28 mouse cellular contexts compared by ENCODE assay signal in the genomic region with DNA sequence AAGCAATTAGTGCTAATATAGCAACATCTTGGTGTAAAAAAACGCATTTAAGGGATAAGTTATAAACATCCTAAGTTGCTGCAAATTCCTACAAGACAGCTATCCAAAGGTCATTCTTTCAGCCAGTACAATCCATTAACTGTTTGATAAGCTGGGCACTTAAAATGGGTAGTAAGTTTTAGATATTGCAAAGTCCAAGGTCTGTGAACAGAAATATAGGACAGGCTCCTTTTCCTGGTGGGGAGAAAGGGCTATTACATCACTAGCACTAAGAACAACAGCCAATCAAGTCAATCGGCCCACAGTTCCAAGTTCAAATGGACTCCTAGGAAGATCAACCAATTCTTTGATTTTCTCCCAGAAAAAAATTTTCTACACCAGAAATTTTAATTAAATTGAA.
"Had no signal": no experiment of that assay in that cellular context is flagged by ENCODE, and none has a peak within 500 bp of the region (broad histone marks: within the 10 kb centered on the region; RNA-seq: fewer than 3 reads in every experiment).

No protein-coding gene starts in this region.

- H3K4me3 ChIP-seq: embryonic facial prominence, embryonic 10.5 days; embryonic facial prominence, embryonic 12.5 days; embryonic facial prominence, embryonic 13.5 days; embryonic facial prominence, embryonic 15.5 days; erythroblast, embryonic 14.5 days; forebrain, embryonic 10.5 days; forebrain, embryonic 12.5 days; forebrain, embryonic 13.5 days; forebrain, embryonic 15.5 days; gastrocnemius, adult 2 months had no signal

- H3K4me2 ChIP-seq: embryonic facial prominence, embryonic 12.5 days; embryonic facial prominence, embryonic 13.5 days; embryonic facial prominence, embryonic 15.5 days; forebrain, embryonic 12.5 days; forebrain, embryonic 13.5 days; forebrain, embryonic 15.5 days had no signal

- H3K4me1 ChIP-seq: embryonic facial prominence, embryonic 15.5 days; forebrain, embryonic 10.5 days had no signal

- H3K9me3 ChIP-seq: embryonic facial prominence, embryonic 10.5 days; embryonic facial prominence, embryonic 12.5 days; embryonic facial prominence, embryonic 13.5 days; embryonic facial prominence, embryonic 15.5 days; forebrain, embryonic 10.5 days; forebrain, embryonic 12.5 days; forebrain, embryonic 13.5 days; forebrain, embryonic 15.5 days had no signal

- DNase-seq: cerebellum, adult 18-20 months; cerebellum, adult 2 months; cerebellum, adult 8-10 months; cerebellum, adult 9-10 months; cerebellum, adult 9-11 months; cerebellum, postnatal 10 days; cerebellum, postnatal 14 days; cerebellum, postnatal 25 days; embryo, embryonic 11 days; forebrain, postnatal 0 days; gastrocnemius, adult 2 months; gastrocnemius, postnatal 10 days; gastrocnemius, postnatal 14 days; gastrocnemius, postnatal 25 days; gastrocnemius, postnatal 36 days; heart, adult 11 months; heart, adult 18-20 months had no signal

- H3K27ac ChIP-seq: embryonic facial prominence, embryonic 10.5 days; embryonic facial prominence, embryonic 12.5 days; embryonic facial prominence, embryonic 13.5 days; embryonic facial prominence, embryonic 15.5 days; forebrain, embryonic 10.5 days; forebrain, embryonic 12.5 days; forebrain, embryonic 13.5 days; forebrain, embryonic 15.5 days; gastrocnemius, adult 2 months had no signal

- H3K36me3 ChIP-seq: embryonic facial prominence, embryonic 10.5 days; embryonic facial prominence, embryonic 12.5 days; embryonic facial prominence, embryonic 13.5 days; embryonic facial prominence, embryonic 15.5 days; forebrain, embryonic 12.5 days; forebrain, embryonic 15.5 days had no signal

- H3K27me3 ChIP-seq: embryonic facial prominence, embryonic 12.5 days; embryonic facial prominence, embryonic 13.5 days; embryonic facial prominence, embryonic 15.5 days; forebrain, embryonic 12.5 days; forebrain, embryonic 13.5 days; forebrain, embryonic 15.5 days had no signal

- ATAC-seq: forebrain, embryonic 13.5 days; forebrain, embryonic 14.5 days; forebrain, embryonic 15.5 days; forebrain, embryonic 16.5 days; forebrain, postnatal 0 days had no signal

- H3K9ac ChIP-seq: embryonic facial prominence, embryonic 12.5 days; embryonic facial prominence, embryonic 13.5 days; embryonic facial prominence, embryonic 15.5 days; forebrain, embryonic 12.5 days; forebrain, embryonic 13.5 days; forebrain, embryonic 15.5 days; forebrain, postnatal 0 days had no signal
